Mouse (Mus musculus): ENCODE results near the gene 1700029H14Rik.

- no peak for TF ChIP-seq GATA1 (IDR thresholded peaks at IDR 0.05; ENCODE audit: borderline replicate concordance, low read length)
- TF ChIP-seq FLI1 (IDR thresholded peaks at IDR 0.05; ENCODE audit: low read length): no peak
Observed at GRCm38 (mm10) chr8:13550718-13551573, 11.3 kb downstream of the 1700029H14Rik start.
